Mouse (Mus musculus): Measurements from ENCODE around the gene Carmil1.

Carmil1 gene

GRCm38 (mm10) chr13:24100516-24101094 lies 180.0 kb downstream of the Carmil1 start:
- no peak for DNase-seq

DNA sequence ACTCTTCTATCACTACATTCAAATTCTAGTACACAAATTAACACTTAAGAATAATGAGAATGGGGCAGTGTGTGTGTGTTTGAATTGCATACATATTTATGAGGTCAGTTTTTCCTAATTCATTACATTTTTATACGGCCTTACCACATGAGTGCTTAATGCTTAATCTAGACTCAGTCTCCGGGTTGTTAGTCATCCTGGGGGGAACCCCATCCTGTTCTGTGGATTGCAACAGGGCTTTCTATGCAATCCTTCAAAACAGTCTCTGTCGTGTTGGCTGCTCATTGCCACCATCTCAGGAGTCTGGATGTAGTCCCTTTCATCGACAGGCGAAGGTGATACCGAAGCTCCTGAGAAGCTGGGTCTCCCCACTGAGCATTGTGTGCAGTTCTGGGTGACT lies 184.0 kb downstream of the Carmil1 start:
- DNase-seq, result no peak

GRCm38 (mm10) chr13:24094825-24095547 lies 185.6 kb downstream of the Carmil1 start:
- DNase-seq, result no peak

DNA sequence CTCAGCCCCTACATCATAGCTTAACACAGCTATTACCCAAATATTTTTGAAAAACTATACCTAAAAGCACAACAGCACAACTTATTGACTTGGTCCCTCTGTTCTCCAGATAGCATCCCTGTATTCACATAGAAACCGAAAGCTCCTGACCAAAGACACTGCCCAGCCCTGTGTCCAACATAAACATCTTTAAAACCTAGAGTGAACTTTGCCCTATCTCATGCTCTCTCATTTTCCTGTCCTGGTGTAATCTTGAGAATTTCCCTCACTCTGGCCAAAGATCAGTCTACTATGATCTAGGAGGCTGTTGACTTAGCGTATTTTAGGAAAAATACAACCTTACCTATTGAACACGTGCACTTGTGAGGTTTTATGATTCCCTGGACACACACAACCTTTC lies 187.5 kb downstream of the Carmil1 start:
- DNase-seq, result no peak

DNA sequence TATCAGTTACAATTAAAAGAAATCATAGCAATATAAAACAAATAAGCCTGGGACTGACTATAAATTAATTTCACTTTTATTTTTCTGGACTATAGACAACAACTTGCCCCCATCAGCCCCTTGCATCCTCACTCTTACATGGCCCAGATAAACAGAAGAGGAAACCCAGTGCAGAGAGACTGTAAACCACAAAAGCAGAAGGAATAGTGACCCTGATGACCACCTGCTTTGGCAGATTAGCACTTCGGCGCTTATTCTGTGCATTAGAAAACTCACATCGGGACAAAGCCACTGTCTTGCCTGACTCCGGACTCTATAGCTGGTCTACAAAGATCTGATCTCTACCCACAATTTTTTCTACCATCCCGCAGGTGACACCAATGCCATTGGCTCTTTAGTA lies 188.5 kb downstream of the Carmil1 start:
- no peak for DNase-seq

DNA sequence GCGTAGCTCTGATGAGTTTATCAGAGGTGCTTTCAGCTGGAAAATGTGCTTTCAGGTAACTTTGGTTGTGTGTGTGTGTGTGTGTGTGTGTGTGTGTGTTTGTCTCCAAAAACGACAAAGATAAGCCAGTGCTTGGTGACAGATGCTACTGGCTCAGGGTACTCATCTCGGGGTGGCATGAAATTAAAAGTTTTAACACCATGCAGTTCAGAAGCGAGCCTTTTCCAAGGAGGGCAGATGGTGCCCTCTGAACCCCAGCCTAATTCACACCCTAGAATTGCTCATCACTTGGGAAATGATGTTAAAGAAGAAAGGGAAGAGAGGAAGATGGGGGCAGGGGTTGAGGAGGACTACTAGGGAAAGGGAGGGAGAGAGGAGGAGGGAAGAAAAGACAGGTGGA lies 198.4 kb downstream of the Carmil1 start:
- no peak for DNase-seq

DNA sequence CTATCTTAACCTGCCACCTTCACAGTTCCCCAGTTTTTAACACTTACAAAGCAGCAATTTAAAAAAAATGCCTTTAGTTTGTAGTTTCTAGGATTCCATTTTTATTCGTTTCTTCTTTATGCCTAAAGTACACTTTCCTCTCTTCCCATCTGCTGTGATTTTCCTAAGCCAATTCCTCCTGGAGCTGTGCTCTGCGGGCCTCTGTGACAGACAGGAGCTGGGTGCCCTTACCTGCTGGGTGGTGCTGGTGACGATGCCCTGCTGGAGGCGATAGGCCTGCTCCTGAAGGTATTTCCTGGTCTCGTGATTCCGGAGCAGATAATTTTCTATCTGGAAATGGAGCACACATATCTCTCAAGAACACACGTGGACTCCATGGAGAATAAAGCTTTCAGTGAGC lies 198.9 kb downstream of the Carmil1 start:
- DNase-seq, result no peak

GRCm38 (mm10) chr13:24072588-24072987 lies 208.0 kb downstream of the Carmil1 start:
- DNase-seq, result no peak

DNA sequence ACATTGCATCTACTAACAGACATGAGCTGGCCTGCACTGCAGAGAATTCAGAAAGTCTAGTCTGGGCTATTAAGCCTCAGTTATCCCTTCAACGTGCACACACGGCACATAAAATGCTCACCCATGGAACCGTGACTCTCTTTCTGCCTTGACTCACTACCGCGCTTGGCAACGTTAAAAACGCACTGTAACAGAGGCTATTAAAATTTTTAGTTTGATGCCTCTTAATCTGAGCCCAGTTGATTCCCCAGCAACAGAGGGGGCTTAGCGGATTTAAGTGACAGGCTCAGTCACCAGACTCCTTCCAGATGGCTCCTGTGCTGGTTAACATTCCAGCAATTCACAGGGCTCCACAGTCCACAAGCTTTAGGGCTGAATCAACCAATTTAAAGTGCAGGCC lies 213.0 kb downstream of the Carmil1 start:
- DNase-seq, result no peak

GRCm38 (mm10) chr13:24065536-24065935 lies 215.1 kb downstream of the Carmil1 start:
- no peak for DNase-seq

GRCm38 (mm10) chr13:24062770-24063169 lies 217.8 kb downstream of the Carmil1 start:
- no peak for DNase-seq

GRCm38 (mm10) chr13:24055072-24055869 lies 225.3 kb downstream of the Carmil1 start:
- DNase-seq, result no peak

- DNase-seq, result no peak
These were observed 229.1 kb downstream of the Carmil1 start for GRCm38 (mm10) chr13:24051496-24051895.

- no peak for DNase-seq
These were observed 230.3 kb downstream of the Carmil1 start for GRCm38 (mm10) chr13:24050330-24050729.

DNA sequence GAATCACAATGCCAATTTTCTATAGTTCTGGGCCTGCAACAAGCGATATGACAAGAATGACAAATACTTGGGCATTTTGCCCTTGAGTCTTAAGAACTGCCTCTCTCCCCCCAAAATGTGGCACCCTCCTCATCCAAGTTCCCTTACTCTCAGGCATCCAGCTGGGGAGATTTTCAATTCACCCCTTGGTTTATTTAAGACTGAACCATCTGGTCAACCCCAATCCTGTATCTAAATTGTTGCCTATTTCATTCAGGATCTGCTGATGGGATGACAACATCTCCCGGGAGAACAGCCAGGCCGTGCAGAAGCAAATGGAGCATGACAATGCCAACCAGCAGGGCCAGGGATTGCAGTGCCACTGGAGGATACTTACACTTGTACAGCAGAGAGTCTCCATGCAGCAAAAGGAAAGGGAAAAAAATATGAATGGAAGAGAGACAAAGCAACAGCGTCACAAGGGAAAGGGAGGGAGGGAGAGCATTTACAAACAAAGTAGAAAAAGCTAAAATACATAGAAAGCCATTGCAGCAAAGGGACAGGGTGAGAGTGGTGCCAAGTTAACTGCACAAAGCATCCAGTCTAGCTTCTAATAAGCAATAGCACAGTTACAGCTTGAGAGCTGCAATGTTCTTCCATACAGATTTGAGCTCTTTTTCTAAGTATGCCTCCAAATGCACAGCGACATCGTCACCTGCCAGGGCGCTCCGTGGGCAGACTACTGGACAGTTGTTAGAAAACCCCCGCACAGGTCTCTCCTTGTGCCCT lies 231.1 kb downstream of the Carmil1 start:
- DNase-seq, result no peak

GRCm38 (mm10) chr13:24048611-24049010 lies 232.0 kb downstream of the Carmil1 start:
- no peak for DNase-seq

DNA sequence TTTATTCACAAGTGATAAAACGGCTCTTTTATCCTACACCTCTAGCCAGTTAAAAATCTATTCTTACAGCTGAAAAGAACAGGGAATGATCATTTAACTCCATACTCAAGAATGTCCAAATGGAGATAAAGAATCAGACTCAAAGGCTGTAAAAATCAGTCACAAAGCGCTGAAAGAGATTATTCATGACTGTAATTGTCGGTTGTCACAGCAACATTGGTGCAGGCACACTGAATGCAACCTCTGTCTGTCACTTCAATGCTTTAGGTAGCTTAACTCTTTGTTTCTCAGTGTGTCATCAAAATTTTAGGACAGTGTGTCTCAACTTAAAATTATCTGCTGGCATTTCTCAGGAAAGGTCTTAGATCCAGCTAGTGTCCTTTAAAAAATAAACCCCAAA lies 235.3 kb downstream of the Carmil1 start:
- no peak for DNase-seq

DNA sequence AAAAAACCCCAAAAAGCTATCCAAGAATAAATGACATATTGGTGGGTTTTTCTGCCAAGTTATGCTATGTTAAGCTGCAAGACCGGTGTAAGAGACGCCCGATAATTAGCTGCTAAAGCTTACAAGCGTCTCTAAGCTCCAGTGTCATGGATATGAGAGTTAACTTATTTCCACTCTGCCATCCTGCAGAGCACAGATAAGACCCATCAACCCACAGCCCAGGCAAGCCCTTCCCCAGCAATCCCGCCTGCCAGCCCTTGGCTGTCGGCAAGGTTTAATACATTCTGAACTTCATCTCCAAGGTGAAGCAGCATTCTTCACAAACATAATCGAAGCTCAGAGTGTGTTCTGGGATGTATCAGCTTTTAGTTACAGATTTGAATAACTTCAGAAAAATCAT lies 240.4 kb downstream of the Carmil1 start:
- no peak for DNase-seq

- DNase-seq, result no peak
These were observed 243.1 kb downstream of the Carmil1 start for GRCm38 (mm10) chr13:24037502-24037901.

- DNase-seq, result no peak
These were observed 244.4 kb downstream of the Carmil1 start for GRCm38 (mm10) chr13:24036150-24036549.

GRCm38 (mm10) chr13:24027191-24028170 lies 253.1 kb downstream of the Carmil1 start:
- DNase-seq, result no peak

DNA sequence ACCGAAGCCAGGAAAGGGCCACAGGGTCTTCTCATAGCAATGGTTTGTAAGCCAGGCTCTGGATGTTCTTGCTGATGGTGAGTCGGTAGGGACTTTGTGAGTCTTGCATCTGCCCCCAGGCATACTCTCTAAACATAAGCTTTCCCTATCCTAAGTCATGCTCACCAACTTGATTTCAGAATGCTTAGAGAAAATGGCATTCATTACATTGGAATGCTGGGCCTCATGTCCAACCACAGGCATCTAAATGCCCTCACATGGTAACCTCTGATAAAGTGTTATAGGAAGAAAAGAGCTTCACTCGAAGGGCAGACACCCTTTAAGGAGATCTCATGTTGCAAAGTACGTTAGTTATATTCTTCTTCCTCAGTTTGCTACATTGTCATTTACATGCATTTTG lies 262.1 kb downstream of the Carmil1 start:
- no peak for DNase-seq
